Mouse (Mus musculus) CH12.LX (cell line): ENCODE data around the gene Sac3d1. TPM values are rescaled to one million over a fixed set of nuclear protein-coding genes. Genes with fewer than 3 reads are reported as not detected.

Experiments used
- DNase-seq: peaks from one replicate; pipeline ENCODE4 v3.0.0-alpha.2; 2013; ENCODE audit errors: extremely low read depth
- H3K27ac ChIP-seq: 2 replicates; pipeline ENCODE4 v1.5.1; 2012; ENCODE audit warnings: low read depth, mild to moderate bottlenecking, control low read depth, moderate library complexity; ENCODE audit not compliant: insufficient read depth
- H3K27me3 ChIP-seq: replicated peaks from 2 replicates; pipeline ENCODE3; 2012; ENCODE audit warnings: inconsistent platforms
- H3K36me3 ChIP-seq, 2 experiments: replicated peaks in 1 of 2; 2 replicates each; pipeline versions ENCODE3 to v1.6.1; 2012; ENCODE audit warnings: inconsistent platforms in 1 of 2, low read length in 1 of 2, mild to moderate bottlenecking in 1 of 2, mixed read lengths in 1 of 2, moderate library complexity in 1 of 2; ENCODE audit not compliant: control insufficient read depth in 1 of 2, insufficient read depth in 1 of 2
- H3K4me1 ChIP-seq, 2 experiments: 2 replicates each; pipeline ENCODE4 v1.6.1; 2012; ENCODE audit warnings: inconsistent platforms in 1 of 2, moderate library complexity in 1 of 2; ENCODE audit not compliant: insufficient read depth in 2 of 2, control insufficient read depth in 1 of 2
- H3K4me2 ChIP-seq: 2 replicates; pipeline ENCODE4 v1.6.1; 2012; ENCODE audit warnings: low read depth, mild to moderate bottlenecking, control low read depth; ENCODE audit not compliant: poor library complexity, insufficient read depth, severe bottlenecking
- H3K4me3 ChIP-seq, 3 experiments: fragments of 150-350 bp in 1 of 3; sonication (generic) in 1 of 3; replicated peaks in 1 of 3; 2 replicates each; pipeline versions ENCODE3 to v1.5.1; 2011 to 2012; ENCODE audit warnings: low read depth in 2 of 3, low read length in 2 of 3, mild to moderate bottlenecking in 2 of 3, moderate library complexity in 2 of 3, control low read depth in 1 of 3, improper control_type of control experiment in 1 of 3, inconsistent platforms in 1 of 3, mixed read lengths in 1 of 3; ENCODE audit not compliant: poor library complexity in 1 of 3
- H3K79me2 ChIP-seq: replicated peaks from 2 replicates; pipeline ENCODE4 v1.6.1; 2012; ENCODE audit warnings: mild to moderate bottlenecking, moderate library complexity; ENCODE audit not compliant: control insufficient read depth, poor library complexity, insufficient read depth, severe bottlenecking; ENCODE audit errors: extremely low read depth
- H3K9ac ChIP-seq: 2 replicates; pipeline ENCODE4 v1.6.1; 2012; ENCODE audit warnings: low read depth, mild to moderate bottlenecking, control low read depth, moderate library complexity; ENCODE audit not compliant: insufficient read depth
- H3K9me3 ChIP-seq: replicated peaks from 2 replicates; pipeline ENCODE3; 2012; ENCODE audit warnings: low read length, inconsistent platforms, mixed read lengths
- BHLHE40 ChIP-seq: IDR thresholded peaks from 2 replicates; pipeline ENCODE4 v1.6.1; 2011; ENCODE audit warnings: mild to moderate bottlenecking, low read depth, low read length, improper control_type of control experiment
- CHD1 ChIP-seq: IDR thresholded peaks from 2 replicates; pipeline ENCODE4 v1.6.1; 2012; ENCODE audit warnings: low read depth, low read length, improper control_type of control experiment, inconsistent platforms
- CHD2 ChIP-seq: IDR thresholded peaks from 2 replicates; pipeline ENCODE4 v1.6.1; 2011; ENCODE audit warnings: low read length, improper control_type of control experiment
- CTCF ChIP-seq, 2 experiments: IDR thresholded peaks in 1 of 2; conservative IDR thresholded peaks in 1 of 2; 2 replicates each; pipeline ENCODE4 v1.5.1; 2011 to 2012; ENCODE audit warnings: low read depth in 2 of 2, low read length in 2 of 2, improper control_type of control experiment in 1 of 2, inconsistent platforms in 1 of 2, mild to moderate bottlenecking in 1 of 2, moderate library complexity in 1 of 2
- GABPA ChIP-seq: IDR thresholded peaks from 2 replicates; pipeline ENCODE4 v1.6.1; 2012; ENCODE audit warnings: low read depth, low read length, improper control_type of control experiment, inconsistent platforms; ENCODE audit not compliant: insufficient replicate concordance
- HCFC1 ChIP-seq: IDR thresholded peaks from 2 replicates; pipeline ENCODE4 v1.6.1; 2012; ENCODE audit warnings: low read depth, mild to moderate bottlenecking, inconsistent platforms, low read length, improper control_type of control experiment
- IRF4 ChIP-seq: IDR thresholded peaks from 2 replicates; pipeline ENCODE4 v1.6.1; 2014; ENCODE audit warnings: low read depth, mild to moderate bottlenecking, inconsistent platforms, low read length, improper control_type of control experiment
- JUN ChIP-seq: IDR thresholded peaks from 2 replicates; pipeline ENCODE4 v1.6.1; 2011; ENCODE audit warnings: low read depth, mild to moderate bottlenecking, low read length, improper control_type of control experiment, moderate library complexity; ENCODE audit not compliant: insufficient read depth
- JUND ChIP-seq: conservative IDR thresholded peaks from 2 replicates; pipeline ENCODE4 v1.6.1; 2011; ENCODE audit warnings: low read depth, low read length, improper control_type of control experiment
- KAT2A ChIP-seq: IDR thresholded peaks from 2 replicates; pipeline ENCODE4 v1.6.1; 2012; ENCODE audit warnings: low read length, improper control_type of control experiment, inconsistent platforms; ENCODE audit not compliant: insufficient replicate concordance
- MAFK ChIP-seq: IDR thresholded peaks from 2 replicates; pipeline ENCODE4 v1.6.1; 2011; ENCODE audit warnings: low read length, improper control_type of control experiment; ENCODE audit not compliant: insufficient replicate concordance
- MAX ChIP-seq: IDR thresholded peaks from 2 replicates; pipeline ENCODE4 v1.6.1; 2011; ENCODE audit warnings: low read length, improper control_type of control experiment
- MYC ChIP-seq: IDR thresholded peaks from 2 replicates; pipeline ENCODE4 v1.6.1; 2011; ENCODE audit warnings: low read depth, mild to moderate bottlenecking, improper control_type of control experiment, low read length
- PAX5 ChIP-seq: IDR thresholded peaks from 2 replicates; pipeline ENCODE4 v1.6.1; 2012; ENCODE audit warnings: low read length, inconsistent platforms, mixed read lengths
- POLR2A ChIP-seq: IDR thresholded peaks from 2 replicates; pipeline ENCODE4 v1.6.1; 2011; ENCODE audit warnings: low read depth, mild to moderate bottlenecking, improper control_type of control experiment, low read length
- RCOR1 ChIP-seq: conservative IDR thresholded peaks from 2 replicates; pipeline ENCODE4 v1.6.1; 2012; ENCODE audit warnings: low read depth, mild to moderate bottlenecking, inconsistent platforms, low read length, improper control_type of control experiment
- SIN3A ChIP-seq: IDR thresholded peaks from 2 replicates; pipeline ENCODE4 v1.6.1; 2012; ENCODE audit warnings: low read length, improper control_type of control experiment, inconsistent platforms
- SMC3 ChIP-seq: IDR thresholded peaks from 2 replicates; pipeline ENCODE4 v1.6.1; 2011; ENCODE audit warnings: low read depth, low read length, improper control_type of control experiment
- TBP ChIP-seq: conservative IDR thresholded peaks from 2 replicates; pipeline ENCODE4 v1.6.1; 2011; ENCODE audit warnings: low read depth, low read length, improper control_type of control experiment
- TCF12 ChIP-seq: IDR thresholded peaks from 2 replicates; pipeline ENCODE4 v1.6.1; 2014; ENCODE audit warnings: low read depth, mild to moderate bottlenecking, inconsistent platforms, low read length, improper control_type of control experiment
- UBTF ChIP-seq: IDR thresholded peaks from 2 replicates; pipeline ENCODE4 v1.6.1; 2012; ENCODE audit warnings: low read depth, mild to moderate bottlenecking, inconsistent platforms, low read length, improper control_type of control experiment, moderate library complexity
- USF1 ChIP-seq: IDR thresholded peaks from 2 replicates; pipeline ENCODE4 v1.6.1; 2014; ENCODE audit warnings: low read depth, mild to moderate bottlenecking, inconsistent platforms, low read length, improper control_type of control experiment
- ZC3H11A ChIP-seq: IDR thresholded peaks from 2 replicates; pipeline ENCODE4 v1.6.1; 2012; ENCODE audit warnings: low read depth, mild to moderate bottlenecking, inconsistent platforms, low read length, improper control_type of control experiment
- ZNF384 ChIP-seq: IDR thresholded peaks from 2 replicates; pipeline ENCODE4 v1.6.1; 2012; ENCODE audit warnings: low read depth, low read length, improper control_type of control experiment, inconsistent platforms
- dilution Hi-C: fragments of 300-500 bp; cut with MboI; formaldehyde crosslinking; loops from 2 replicates; pipeline ENCODE4 v1.14.3; 2020; ENCODE audit warnings: low sequenced_read_pairs; ENCODE audit not compliant: extremely low pct_unique_long_range_greater_than_20kb, extremely low pct_ligation_motif_present
- in situ Hi-C: fragments of 300-500 bp; cut with MboI; formaldehyde crosslinking; loops from 3 replicates; pipeline ENCODE4 v1.14.3; 2019; ENCODE audit warnings: low sequenced_read_pairs, low pct_ligation_motif_present, low pct_unique_long_range_greater_than_20kb, mixed read lengths
- polyA plus RNA-seq: library from polyadenylated mRNA; unstranded; fragments of >175 nt; gene quantifications from 2 replicates; pipeline ENCODE4 v1.2.1, GENCODE M21; 2012; ENCODE audit warnings: low read depth; ENCODE audit not compliant: insufficient read length
- total RNA-seq, 2 experiments: library from RNA; depleted of rRNA; stranded (reverse); fragments of 300-350 nt in 1 of 2; fragments of >200 nt in 1 of 2; gene quantifications; 2 replicates each; pipeline ENCODE4 v1.2.3; 2012 to 2014

The Sac3d1 gene
- total and polyA plus RNA-seq, 3 experiments: 27.0 to 31.9 (median 29.8) TPM

GRCm38 (mm10) chr19:6157220-6157619 is 38.8 kb upstream of the Sac3d1 start (continued):
- TF ChIP-seq JUND (no peak; the same call in 1 of the 2 replicates), TBP (no peak), UBTF (no peak), MAX (no peak), GABPA (no peak), CHD2 (no peak), MAFK (no peak), USF1 (no peak), RCOR1 (0 out of 2 replicates have a peak, but pooled peaks have one; percentile 26), HCFC1 (no peak), CHD1 (no peak), KAT2A (no peak), ZC3H11A (no peak), MYC (no peak), POLR2A (no peak), TCF12 (peak; percentile 22; the same call in 1 of the 2 replicates), SMC3 (no peak)

DNA sequence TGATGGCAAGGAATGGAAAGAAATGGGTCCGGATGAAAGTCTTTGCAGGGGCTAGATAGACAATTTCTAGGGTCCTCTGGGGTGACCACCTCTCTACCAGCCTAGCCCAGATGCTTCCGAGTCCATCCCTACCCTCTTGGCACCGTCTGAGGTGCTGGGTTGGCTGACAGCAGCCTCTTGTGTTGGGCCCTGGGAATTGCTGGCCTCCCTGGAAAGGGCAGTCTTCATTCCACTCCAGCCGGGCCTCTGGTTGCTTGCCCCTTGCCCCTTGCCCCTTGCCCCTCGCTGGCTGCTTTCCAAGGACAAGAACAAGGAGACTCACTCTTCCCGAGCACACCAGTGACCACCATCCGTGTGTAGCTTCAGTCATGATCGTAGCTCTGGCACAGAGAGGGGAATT is 37.9 kb upstream of the Sac3d1 start:
- H3K27me3 ChIP-seq: peaks cover 40% of the 10 kb centered on the region
- no peaks in the 10 kb centered on the region for H3K36me3 ChIP-seq
- no peak overlapping the region for H3K27ac ChIP-seq
- no peaks in the 10 kb centered on the region for H3K79me2 ChIP-seq
- no peak overlapping the region for H3K4me3 ChIP-seq
- peak overlapping the region; percentile 26; the same call in 1 of the 2 replicates for H3K4me2 ChIP-seq
- H3K9ac ChIP-seq: no peak overlapping the region
- peaks cover 3% of the 10 kb centered on the region for H3K9me3 ChIP-seq
- in situ Hi-C loops (loop anchor here (5.0 to 25.0 kb wide), 2 partner anchors 76 to 156 kb away; partner anchors contain the start of gene Cdc42bpg), dilution Hi-C loops (no loop called here)
- DNase-seq: no peak
- peaks cover 8 to 22% of the 10 kb centered on the region in 2 experiments; a peak in 3 of 4 replicates for H3K4me1 ChIP-seq
- TF ChIP-seq BHLHE40: no peak
- no peak for TF ChIP-seq JUN
- TF ChIP-seq CTCF (conservative IDR thresholded peaks at IDR 0.05 in 1 of 2, IDR thresholded peaks at IDR 0.05 in 1 of 2; ENCODE audit: low read depth in 2 of 2, low read length in 2 of 2): 0 out of 4 replicates have a peak, but pooled peaks of 1 of the 2 experiments have one; percentile 8
- no peak for TF ChIP-seq IRF4
- no peak for TF ChIP-seq ZNF384
- TF ChIP-seq SMC3: no peak
- TF ChIP-seq POLR2A: no peak
- TF ChIP-seq PAX5: no peak
- TF ChIP-seq SIN3A: no peak
- TF ChIP-seq, all 38 proteins: peak for 1
